7 mouse cellular contexts compared by ENCODE assay signal in genomic region chr11:67051676-67052320, GRCm38 (mm10). TPM values are rescaled to one million over a fixed set of nuclear protein-coding genes. Genes with fewer than 3 reads are reported as not detected.
DNase-seq lines count a peak whose midpoint lies in the region; ATAC-seq lines count a peak whose summit lies in the region.

No protein-coding gene starts in this region.

- H3K27me3 ChIP-seq in forebrain, embryonic 11.5 days (ENCODE audit: control insufficient read depth, insufficient read depth, low read length) = no peaks in the 10 kb centered on the region
- no peaks in the 10 kb centered on the region for H3K27me3 ChIP-seq in limb, embryonic 12.5 days
- H3K27me3 ChIP-seq in splenic B cell, adult 2 months (ENCODE audit: control insufficient read depth, insufficient read depth, low read length, poor library complexity, severe bottlenecking) = no peaks in the 10 kb centered on the region

- no peaks in the 10 kb centered on the region; the same call in 1 of the 2 replicates for H3K36me3 ChIP-seq in forebrain, embryonic 11.5 days (ENCODE audit: control insufficient read depth, insufficient read depth, low read length)
- peaks cover 32% of the 10 kb centered on the region for H3K36me3 ChIP-seq in limb, embryonic 12.5 days
- H3K36me3 ChIP-seq in splenic B cell, adult 2 months (ENCODE audit: control insufficient read depth, insufficient read depth, low read length, poor library complexity, severe bottlenecking) = peaks cover 6% of the 10 kb centered on the region

- WGBS in forebrain, embryonic 11.5 days = 11% methylated on average over 16 of the region's 16 CpGs
- 9% methylated on average over 16 of the region's 16 CpGs for WGBS in limb, embryonic 12.5 days

- peak; percentile 28; the same call in 1 of the 2 replicates for ATAC-seq in forebrain, embryonic 11.5 days (replicated peaks; ENCODE audit: low FRiP score)
- no peak for ATAC-seq in limb, embryonic 12.5 days (ENCODE audit: insufficient number of reproducible peaks, insufficient read depth, low FRiP score, low TSS enrichment, low read depth)

- peak; percentile 8 for DNase-seq in 416B (ENCODE audit: low read depth)
- DNase-seq in CD4-positive, CD25-positive, alpha-beta regulatory T cell, adult 2 months (ENCODE audit: low read depth, low spot score) = peak; percentile 33
- no peak for DNase-seq in forebrain, embryonic 11.5 days (ENCODE audit: low spot score)
- DNase-seq in splenic B cell, adult 2 months (ENCODE audit: low read depth, low spot score) = peak; percentile 2
- DNase-seq in gastrocnemius, postnatal 10 days = no peak
- DNase-seq in thymus, postnatal 0 days (ENCODE audit: low spot score) = no peak

- no peaks in the 10 kb centered on the region for H3K9me3 ChIP-seq in forebrain, embryonic 11.5 days (ENCODE audit: control insufficient read depth, low read length)
- H3K9me3 ChIP-seq in limb, embryonic 12.5 days = no peaks in the 10 kb centered on the region

- H3K27ac ChIP-seq in forebrain, embryonic 11.5 days (ENCODE audit: low read depth, low read length) = peak overlapping the region; percentile 42; the same call in 1 of the 2 replicates
- H3K27ac ChIP-seq in limb, embryonic 12.5 days = peak overlapping the region; percentile 84

- H3K4me3 ChIP-seq in forebrain, embryonic 11.5 days (ENCODE audit: low read depth, low read length) = peak overlapping the region; percentile 87
- H3K4me3 ChIP-seq in limb, embryonic 12.5 days (replicated peaks) = peak overlapping the region; percentile 98

- peaks cover 3% of the 10 kb centered on the region; the same call in 1 of the 2 replicates for H3K4me1 ChIP-seq in forebrain, embryonic 11.5 days (replicated peaks; ENCODE audit: control insufficient read depth, insufficient read depth, low read length)
- peaks cover 13% of the 10 kb centered on the region for H3K4me1 ChIP-seq in limb, embryonic 12.5 days (replicated peaks)

- H3K9ac ChIP-seq in forebrain, embryonic 11.5 days (ENCODE audit: low read length) = peak overlapping the region; percentile 81
- H3K9ac ChIP-seq in limb, embryonic 12.5 days (replicated peaks) = peak overlapping the region; percentile 86

- H3K4me2 ChIP-seq in forebrain, embryonic 11.5 days (ENCODE audit: low read depth, low read length, severe bottlenecking) = peak overlapping the region; percentile 67
- H3K4me2 ChIP-seq in limb, embryonic 12.5 days = peak overlapping the region; percentile 62

RNA-seq across cellular contexts. Expression of gene Adprm, which starts 0.6 kb away (rescaled TPM):
- polyA plus RNA-seq in forebrain, embryonic 11.5 days (2014; fragmentation: Nextera tagmentation; extraction: Ambion mirVana) = 30.7 and 31.9 TPM in 2 replicates
- polyA plus RNA-seq in limb, embryonic 12.5 days (2016; fragmentation: Nextera tagmentation; extraction: Ambion mirVana) = 32.3 and 38.0 TPM in 2 replicates
- total RNA-seq in gastrocnemius, postnatal 10 days (2021) = 10 to 100 TPM in 1 of 2 experiments, 1 to 10 TPM in 1; 8.0 to 11.9 TPM
- polyA plus RNA-seq in thymus, postnatal 0 days (2015; fragmentation: Nextera tagmentation; extraction: Ambion mirVana) = 42.4 and 47.7 TPM in 2 replicates

RNA-seq across cellular contexts. Expression of gene Sco1, which starts 0.7 kb away (rescaled TPM):
- polyA plus RNA-seq in forebrain, embryonic 11.5 days (2014; fragmentation: Nextera tagmentation; extraction: Ambion mirVana) = 19.7 and 21.9 TPM in 2 replicates
- 18.5 and 21.4 TPM in 2 replicates for polyA plus RNA-seq in limb, embryonic 12.5 days (2016; fragmentation: Nextera tagmentation; extraction: Ambion mirVana)
- total RNA-seq in gastrocnemius, postnatal 10 days (2021) = 10 to 100 TPM in 1 of 2 experiments, 1 to 10 TPM in 1; 9.8 to 11.4 TPM
- polyA plus RNA-seq in thymus, postnatal 0 days (2015; fragmentation: Nextera tagmentation; extraction: Ambion mirVana) = 12.4 and 12.7 TPM in 2 replicates

RNA-seq across cellular contexts. Expression of gene Myh3, which starts 26.3 kb away (rescaled TPM):
- 0.48 and 0.59 TPM in 2 replicates for polyA plus RNA-seq in forebrain, embryonic 11.5 days (2014; fragmentation: Nextera tagmentation; extraction: Ambion mirVana)
- 46.9 and 54.7 TPM in 2 replicates for polyA plus RNA-seq in limb, embryonic 12.5 days (2016; fragmentation: Nextera tagmentation; extraction: Ambion mirVana)
- total RNA-seq in gastrocnemius, postnatal 10 days (2021) = 100 to 1,000 TPM in 1 of 2 experiments, 10 to 100 TPM in 1; 79.0 to 104 TPM
- 0.22 and 0.35 TPM in 2 replicates for polyA plus RNA-seq in thymus, postnatal 0 days (2015; fragmentation: Nextera tagmentation; extraction: Ambion mirVana)

RNA-seq across cellular contexts. Expression of gene Tmem220, which starts 26.8 kb away (rescaled TPM):
- 0.49 and 1.3 TPM in 2 replicates for polyA plus RNA-seq in forebrain, embryonic 11.5 days (2014; fragmentation: Nextera tagmentation; extraction: Ambion mirVana)
- polyA plus RNA-seq in limb, embryonic 12.5 days (2016; fragmentation: Nextera tagmentation; extraction: Ambion mirVana) = 1.1 and 1.9 TPM in 2 replicates
- total RNA-seq in gastrocnemius, postnatal 10 days (2021) = 1 to 10 TPM; 1.3 to 1.6 TPM
- 0.50 and 0.60 TPM in 2 replicates for polyA plus RNA-seq in thymus, postnatal 0 days (2015; fragmentation: Nextera tagmentation; extraction: Ambion mirVana)

Comparison
In these comparisons a context has a peak if more than half of its experiments do, and no peak if none do; other contexts are left out.
1. DNase-seq: peak in 416B (single experiment), CD4-positive, CD25-positive, alpha-beta regulatory T cell, adult 2 months (single experiment) and splenic B cell, adult 2 months (single experiment); none in forebrain, embryonic 11.5 days (single experiment), gastrocnemius, postnatal 10 days (single experiment) and thymus, postnatal 0 days (single experiment).
2. RNA of gene Myh3, which starts 26.3 kb away (polyA plus RNA-seq): 46.9 to 54.7 TPM in limb, embryonic 12.5 days; 0.48 to 0.59 TPM in forebrain, embryonic 11.5 days and 0.22 to 0.35 TPM in thymus, postnatal 0 days; every median in the first group is over 10 times any median in the second.